Mouse (Mus musculus) central nervous system, embryonic 11.5 days (tissue): ENCODE measurements around the gene Dhrs11. TPM values are rescaled to one million over a fixed set of nuclear protein-coding genes. Genes with fewer than 3 reads are reported as not detected.

Experiments
- polyA plus RNA-seq: library from polyadenylated mRNA; depleted of rRNA; stranded (reverse); fragments of >200 nt; gene quantifications from 2 replicates; pipeline ENCODE4 v1.2.3, GENCODE M21; 2012; rRNA removed

The Dhrs11 gene
- 19.9 and 22.0 TPM in 2 replicates for polyA plus RNA-seq

GRCm38 (mm10) chr11:84828516-84829399, at the start of gene Dhrs11:
TSS of gene Dhrs11 (minus strand) at chr11:84828994.

GRCm38 (mm10) chr11:84870337-84871043, 41.7 kb upstream of the Dhrs11 start, which contains the start of gene Ggnbp2:
TSS of gene Ggnbp2 (minus strand) at chr11:84870817.

GRCm38 (mm10) chr11:84818961-84819692, 9.7 kb downstream of the Dhrs11 start, which contains the start of gene Mrm1:
TSS of gene Mrm1 (minus strand) at chr11:84819515.

Other genes with a start within 250 kb of the Dhrs11 start
- 9.7 and 14.4 TPM in 2 replicates for gene Mrm1, start 9.5 kb downstream of the Dhrs11 start, polyA plus RNA-seq
- 130 and 161 TPM in 2 replicates for gene Ggnbp2, start 41.8 kb upstream of the Dhrs11 start, polyA plus RNA-seq
- 18.9 and 22.5 TPM in 2 replicates for gene Myo19, start 51.2 kb upstream of the Dhrs11 start, polyA plus RNA-seq
- 4.6 and 7.6 TPM in 2 replicates for gene Pigw, start 51.3 kb upstream of the Dhrs11 start, polyA plus RNA-seq
- 31.7 and 48.5 TPM in 2 replicates for gene Znhit3, start 87.4 kb upstream of the Dhrs11 start, polyA plus RNA-seq
- gene Car4, start 128.8 kb upstream of the Dhrs11 start, polyA plus RNA-seq: 1.8 and 2.1 TPM in 2 replicates